Mouse (Mus musculus) CH12.LX (cell line): ENCODE measurements around the gene Islr. TPM values are rescaled to one million over a fixed set of nuclear protein-coding genes. Genes with fewer than 3 reads are reported as not detected.

Experiments
- DNase-seq: peaks from one replicate; pipeline ENCODE4 v3.0.0-alpha.2; 2013; ENCODE audit errors: extremely low read depth
- H3K27ac ChIP-seq: 2 replicates; pipeline ENCODE4 v1.5.1; 2012; ENCODE audit warnings: low read depth, mild to moderate bottlenecking, control low read depth, moderate library complexity; ENCODE audit not compliant: insufficient read depth
- H3K27me3 ChIP-seq: replicated peaks from 2 replicates; pipeline ENCODE3; 2012; ENCODE audit warnings: inconsistent platforms
- H3K36me3 ChIP-seq, 2 experiments: replicated peaks in 1 of 2; 2 replicates each; pipeline versions ENCODE3 to v1.6.1; 2012; ENCODE audit warnings: inconsistent platforms in 1 of 2, low read length in 1 of 2, mild to moderate bottlenecking in 1 of 2, mixed read lengths in 1 of 2, moderate library complexity in 1 of 2; ENCODE audit not compliant: control insufficient read depth in 1 of 2, insufficient read depth in 1 of 2
- H3K4me1 ChIP-seq, 2 experiments: 2 replicates each; pipeline ENCODE4 v1.6.1; 2012; ENCODE audit warnings: inconsistent platforms in 1 of 2, moderate library complexity in 1 of 2; ENCODE audit not compliant: insufficient read depth in 2 of 2, control insufficient read depth in 1 of 2
- H3K4me2 ChIP-seq: 2 replicates; pipeline ENCODE4 v1.6.1; 2012; ENCODE audit warnings: low read depth, mild to moderate bottlenecking, control low read depth; ENCODE audit not compliant: poor library complexity, insufficient read depth, severe bottlenecking
- H3K4me3 ChIP-seq, 3 experiments: fragments of 150-350 bp in 1 of 3; sonication (generic) in 1 of 3; replicated peaks in 1 of 3; 2 replicates each; pipeline versions ENCODE3 to v1.5.1; 2011 to 2012; ENCODE audit warnings: low read depth in 2 of 3, low read length in 2 of 3, mild to moderate bottlenecking in 2 of 3, moderate library complexity in 2 of 3, control low read depth in 1 of 3, improper control_type of control experiment in 1 of 3, inconsistent platforms in 1 of 3, mixed read lengths in 1 of 3; ENCODE audit not compliant: poor library complexity in 1 of 3
- H3K79me2 ChIP-seq: replicated peaks from 2 replicates; pipeline ENCODE4 v1.6.1; 2012; ENCODE audit warnings: mild to moderate bottlenecking, moderate library complexity; ENCODE audit not compliant: control insufficient read depth, poor library complexity, insufficient read depth, severe bottlenecking; ENCODE audit errors: extremely low read depth
- H3K9ac ChIP-seq: 2 replicates; pipeline ENCODE4 v1.6.1; 2012; ENCODE audit warnings: low read depth, mild to moderate bottlenecking, control low read depth, moderate library complexity; ENCODE audit not compliant: insufficient read depth
- H3K9me3 ChIP-seq: replicated peaks from 2 replicates; pipeline ENCODE3; 2012; ENCODE audit warnings: low read length, inconsistent platforms, mixed read lengths
- BHLHE40 ChIP-seq: IDR thresholded peaks from 2 replicates; pipeline ENCODE4 v1.6.1; 2011; ENCODE audit warnings: mild to moderate bottlenecking, low read depth, low read length, improper control_type of control experiment
- E2F4 ChIP-seq: IDR thresholded peaks from 2 replicates; pipeline ENCODE4 v1.6.1; 2011; ENCODE audit warnings: low read depth, low read length, improper control_type of control experiment; ENCODE audit not compliant: insufficient replicate concordance
- EP300 ChIP-seq: IDR thresholded peaks from 2 replicates; pipeline ENCODE4 v1.6.1; 2011; ENCODE audit warnings: low read length, improper control_type of control experiment
- ETS1 ChIP-seq: conservative IDR thresholded peaks from 2 replicates; pipeline ENCODE4 v1.6.1; 2012; ENCODE audit warnings: low read depth, mild to moderate bottlenecking, inconsistent platforms, low read length, improper control_type of control experiment, moderate library complexity
- HCFC1 ChIP-seq: IDR thresholded peaks from 2 replicates; pipeline ENCODE4 v1.6.1; 2012; ENCODE audit warnings: low read depth, mild to moderate bottlenecking, inconsistent platforms, low read length, improper control_type of control experiment
- IRF4 ChIP-seq: IDR thresholded peaks from 2 replicates; pipeline ENCODE4 v1.6.1; 2014; ENCODE audit warnings: low read depth, mild to moderate bottlenecking, inconsistent platforms, low read length, improper control_type of control experiment
- JUN ChIP-seq: IDR thresholded peaks from 2 replicates; pipeline ENCODE4 v1.6.1; 2011; ENCODE audit warnings: low read depth, mild to moderate bottlenecking, low read length, improper control_type of control experiment, moderate library complexity; ENCODE audit not compliant: insufficient read depth
- KAT2A ChIP-seq: IDR thresholded peaks from 2 replicates; pipeline ENCODE4 v1.6.1; 2012; ENCODE audit warnings: low read length, improper control_type of control experiment, inconsistent platforms; ENCODE audit not compliant: insufficient replicate concordance
- MAZ ChIP-seq: IDR thresholded peaks from 2 replicates; pipeline ENCODE4 v1.6.1; 2012; ENCODE audit warnings: low read depth, mild to moderate bottlenecking, inconsistent platforms, low read length, improper control_type of control experiment, moderate library complexity
- NELFE ChIP-seq: IDR thresholded peaks from 2 replicates; pipeline ENCODE4 v1.6.1; 2011; ENCODE audit warnings: low read depth, low read length, improper control_type of control experiment
- NRF1 ChIP-seq: IDR thresholded peaks from 2 replicates; pipeline ENCODE4 v1.6.1; 2014; ENCODE audit warnings: low read depth, mild to moderate bottlenecking, inconsistent platforms, low read length, improper control_type of control experiment, moderate library complexity
- PAX5 ChIP-seq: IDR thresholded peaks from 2 replicates; pipeline ENCODE4 v1.6.1; 2012; ENCODE audit warnings: low read length, inconsistent platforms, mixed read lengths
- POLR2AphosphoS2 ChIP-seq: IDR thresholded peaks from 2 replicates; pipeline ENCODE4 v1.6.1; 2011; ENCODE audit warnings: low read depth, low read length, improper control_type of control experiment
- RAD21 ChIP-seq: IDR thresholded peaks from 2 replicates; pipeline ENCODE4 v1.6.1; 2011; ENCODE audit warnings: low read depth, mild to moderate bottlenecking, low read length, improper control_type of control experiment, moderate library complexity
- RCOR1 ChIP-seq: conservative IDR thresholded peaks from 2 replicates; pipeline ENCODE4 v1.6.1; 2012; ENCODE audit warnings: low read depth, mild to moderate bottlenecking, inconsistent platforms, low read length, improper control_type of control experiment
- SMC3 ChIP-seq: IDR thresholded peaks from 2 replicates; pipeline ENCODE4 v1.6.1; 2011; ENCODE audit warnings: low read depth, low read length, improper control_type of control experiment
- TBP ChIP-seq: conservative IDR thresholded peaks from 2 replicates; pipeline ENCODE4 v1.6.1; 2011; ENCODE audit warnings: low read depth, low read length, improper control_type of control experiment
- UBTF ChIP-seq: IDR thresholded peaks from 2 replicates; pipeline ENCODE4 v1.6.1; 2012; ENCODE audit warnings: low read depth, mild to moderate bottlenecking, inconsistent platforms, low read length, improper control_type of control experiment, moderate library complexity
- USF1 ChIP-seq: IDR thresholded peaks from 2 replicates; pipeline ENCODE4 v1.6.1; 2014; ENCODE audit warnings: low read depth, mild to moderate bottlenecking, inconsistent platforms, low read length, improper control_type of control experiment
- USF2 ChIP-seq: conservative IDR thresholded peaks from 2 replicates; pipeline ENCODE4 v1.6.1; 2011; ENCODE audit warnings: low read depth, low read length, improper control_type of control experiment
- ZC3H11A ChIP-seq: IDR thresholded peaks from 2 replicates; pipeline ENCODE4 v1.6.1; 2012; ENCODE audit warnings: low read depth, mild to moderate bottlenecking, inconsistent platforms, low read length, improper control_type of control experiment
- ZKSCAN1 ChIP-seq: IDR thresholded peaks from 2 replicates; pipeline ENCODE4 v1.6.1; 2012; ENCODE audit warnings: low read depth, inconsistent platforms, low read length, improper control_type of control experiment, borderline replicate concordance
- ZNF384 ChIP-seq: IDR thresholded peaks from 2 replicates; pipeline ENCODE4 v1.6.1; 2012; ENCODE audit warnings: low read depth, low read length, improper control_type of control experiment, inconsistent platforms
- dilution Hi-C: fragments of 300-500 bp; cut with MboI; formaldehyde crosslinking; loops from 2 replicates; pipeline ENCODE4 v1.14.3; 2020; ENCODE audit warnings: low sequenced_read_pairs; ENCODE audit not compliant: extremely low pct_unique_long_range_greater_than_20kb, extremely low pct_ligation_motif_present
- in situ Hi-C: fragments of 300-500 bp; cut with MboI; formaldehyde crosslinking; loops from 3 replicates; pipeline ENCODE4 v1.14.3; 2019; ENCODE audit warnings: low sequenced_read_pairs, low pct_ligation_motif_present, low pct_unique_long_range_greater_than_20kb, mixed read lengths
- polyA plus RNA-seq: library from polyadenylated mRNA; unstranded; fragments of >175 nt; gene quantifications from 2 replicates; pipeline ENCODE4 v1.2.1, GENCODE M21; 2012; ENCODE audit warnings: low read depth; ENCODE audit not compliant: insufficient read length
- total RNA-seq, 2 experiments: library from RNA; depleted of rRNA; stranded (reverse); fragments of 300-350 nt in 1 of 2; fragments of >200 nt in 1 of 2; gene quantifications; 2 replicates each; pipeline ENCODE4 v1.2.3; 2012 to 2014

Gene Islr
- total and polyA plus RNA-seq, 3 experiments = not detected

GRCm38 (mm10) chr9:58179390-58179789, 24.7 kb downstream of the Islr start:
- Histone ChIP-seq H3K9me3 (no peaks in the 10 kb centered on the region), H3K4me2 (no peak overlapping the region), H3K4me3 (no peak overlapping the region), H3K9ac (no peak overlapping the region), H3K79me2 (no peaks in the 10 kb centered on the region), H3K27me3 (no peaks in the 10 kb centered on the region), H3K4me1 (peaks cover 0 to 2% of the 10 kb centered on the region in 2 experiments; a peak in 2 of 4 replicates), H3K36me3 (no peaks in the 10 kb centered on the region), H3K27ac (no peak overlapping the region)
- TF ChIP-seq IRF4 (no peak), USF1 (no peak), ETS1 (no peak), EP300 (no peak), SMC3 (no peak), TBP (no peak), NELFE (no peak), ZKSCAN1 (no peak), ZNF384 (no peak), MAZ (no peak), PAX5 (no peak), BHLHE40 (no peak), KAT2A (no peak), JUN (no peak), HCFC1 (no peak), UBTF (no peak), RAD21 (no peak), E2F4 (no peak), POLR2AphosphoS2 (no peak)
- dilution Hi-C loops = no loop called here
- no peak for DNase-seq
- in situ Hi-C loops = no loop called here

GRCm38 (mm10) chr9:58177165-58177564, 26.9 kb downstream of the Islr start:
- Histone ChIP-seq H3K27ac (no peak overlapping the region), H3K79me2 (no peaks in the 10 kb centered on the region), H3K4me2 (no peak overlapping the region), H3K36me3 (no peaks in the 10 kb centered on the region), H3K4me1 (peaks cover 0 to 2% of the 10 kb centered on the region in 2 experiments; a peak in 2 of 4 replicates), H3K27me3 (no peaks in the 10 kb centered on the region), H3K4me3 (no peak overlapping the region), H3K9me3 (no peaks in the 10 kb centered on the region), H3K9ac (no peak overlapping the region)
- dilution Hi-C loops (no loop called here), in situ Hi-C loops (no loop called here)
- TF ChIP-seq PAX5 (no peak), USF1 (no peak), ZKSCAN1 (no peak), EP300 (no peak), USF2 (no peak), NRF1 (no peak), RCOR1 (no peak), ZC3H11A (no peak)
- DNase-seq = no peak
